Mouse (Mus musculus): ENCODE data around the gene Cdk4.

The Cdk4 gene

DNA sequence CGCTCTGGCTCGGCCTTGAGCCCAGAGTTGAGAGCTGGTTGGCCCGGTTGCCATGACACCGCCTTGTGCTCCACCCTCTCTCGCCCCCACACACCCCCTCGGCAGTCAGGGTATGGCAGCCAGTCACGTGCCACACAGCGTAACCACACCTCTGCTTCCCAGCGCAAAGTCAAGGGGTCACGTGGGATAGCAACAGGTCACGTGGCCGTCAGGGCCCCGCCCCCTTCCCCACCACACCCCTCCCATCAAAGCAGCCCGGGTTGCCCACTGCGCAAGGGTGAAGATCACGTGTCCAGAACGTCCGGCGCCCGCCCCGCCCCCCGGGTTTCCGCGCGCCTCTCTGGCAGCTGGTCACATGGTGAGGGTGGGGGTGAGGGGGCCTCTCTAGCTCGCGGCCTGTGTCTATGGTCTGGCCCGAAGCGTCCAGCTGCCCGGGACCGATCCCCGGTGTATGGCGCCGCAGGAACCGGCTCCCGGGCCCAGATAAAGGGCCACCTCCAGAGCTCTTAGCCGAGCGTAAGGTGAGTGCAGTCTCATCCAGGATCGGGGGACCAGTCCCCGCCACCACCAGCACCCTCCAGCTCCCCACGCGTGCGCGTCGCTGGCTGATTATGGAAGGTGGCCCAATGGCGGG, at the start of gene Cdk4:
Cdk4 (plus strand) TSS at position 296 of the 634 bp plus-strand sequence.
- DNase-seq (ENCODE audit: low spot score): peak; percentile 99

DNA sequence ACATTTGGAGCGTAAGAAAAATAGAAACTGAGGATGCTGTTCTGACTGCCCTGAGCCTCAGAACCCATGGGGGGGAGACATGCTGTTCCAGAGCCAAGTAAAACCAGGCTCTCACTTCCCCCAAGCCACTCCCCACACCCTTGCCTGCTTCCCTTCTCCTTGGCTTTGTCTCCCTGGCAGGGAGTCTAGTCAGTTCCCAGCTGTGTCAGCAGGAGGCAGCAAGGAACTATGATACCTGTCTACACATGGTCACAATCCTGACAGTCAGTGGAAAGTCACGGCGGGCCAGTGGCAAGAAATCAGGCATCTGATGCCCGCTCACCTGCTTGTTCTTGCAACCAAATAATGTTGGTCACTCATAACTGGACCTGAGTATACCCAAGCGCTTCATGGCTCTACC, 46.8 kb upstream of the Cdk4 start:
- DNase-seq (ENCODE audit: low spot score): no peak

- DNase-seq (ENCODE audit: low spot score): no peak
These were observed 46.3 kb upstream of the Cdk4 start for GRCm38 (mm10) chr10:127017071-127017470.

DNA sequence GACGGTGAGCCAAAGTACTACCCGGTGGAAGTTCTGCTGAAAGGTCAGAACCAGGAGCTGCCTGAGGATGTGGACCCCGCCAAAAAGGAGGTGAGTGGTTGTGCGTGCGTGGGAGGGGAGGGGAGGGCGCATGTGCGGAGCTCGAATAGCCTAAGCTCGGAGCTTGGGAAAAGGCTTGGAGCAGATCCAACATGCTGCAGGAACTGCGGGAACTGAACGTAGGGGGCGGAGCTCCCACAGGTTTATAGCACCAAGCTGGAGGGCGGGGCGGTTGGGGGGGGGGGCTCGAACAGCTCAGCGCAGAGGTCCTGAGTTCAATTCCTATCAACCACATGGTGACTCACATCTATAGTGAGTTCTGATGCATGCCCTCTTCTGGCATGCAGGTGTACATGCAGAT, 44.9 kb upstream of the Cdk4 start:
- no peak for DNase-seq (ENCODE audit: low spot score)

- peak; percentile 97 for DNase-seq (ENCODE audit: low spot score)
These were observed 32.7 kb upstream of the Cdk4 start, which contains the start of gene Tsfm for GRCm38 (mm10) chr10:127030336-127031296. Tsfm (minus strand) TSS chr10:127030840.

DNA sequence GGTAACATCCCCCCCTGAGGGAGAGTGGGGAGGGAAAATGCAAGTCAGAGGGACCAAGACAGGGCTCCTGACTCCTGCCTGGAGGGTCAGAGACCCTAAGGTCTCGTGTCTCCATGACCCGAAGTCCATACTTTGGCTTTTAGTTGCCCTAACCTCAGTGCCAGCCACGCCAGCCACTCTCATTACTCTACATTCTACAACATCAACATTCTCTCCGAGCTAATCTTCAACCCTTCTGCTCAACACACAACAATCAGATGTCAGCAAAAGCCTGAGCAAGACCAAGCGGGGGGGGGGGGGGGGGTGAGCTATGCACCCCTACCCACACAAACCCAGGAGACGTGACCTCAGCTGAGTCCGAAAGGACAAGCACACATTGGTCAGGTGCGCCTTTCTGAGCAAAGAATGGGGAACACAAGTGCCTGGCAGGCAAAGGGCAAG, 30.0 kb upstream of the Cdk4 start:
- DNase-seq (ENCODE audit: low spot score): no peak

DNA sequence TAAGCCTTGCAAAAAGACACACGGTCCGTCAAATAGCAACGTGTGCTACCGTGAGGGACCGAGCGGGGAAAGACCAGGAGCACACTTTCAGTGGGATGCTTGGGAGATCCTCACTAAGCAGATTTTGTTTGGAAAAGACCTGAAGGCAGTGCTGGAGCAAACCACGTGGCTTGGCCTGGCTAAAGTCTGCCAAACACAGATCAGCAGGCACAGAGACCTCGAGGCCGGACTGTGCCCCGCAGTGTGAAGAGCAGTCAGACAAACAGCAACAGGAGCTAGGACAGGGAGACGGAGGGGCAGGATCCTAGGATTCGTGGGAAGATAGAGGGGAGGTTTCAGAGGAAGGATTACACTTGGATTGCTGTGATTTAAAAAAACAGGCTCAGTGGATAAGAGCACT, 27.1 kb upstream of the Cdk4 start:
- DNase-seq (ENCODE audit: low spot score): no peak

- no peak for DNase-seq (ENCODE audit: low spot score)
These were observed 25.7 kb upstream of the Cdk4 start for GRCm38 (mm10) chr10:127037641-127038040.

- DNase-seq (ENCODE audit: low spot score): no peak
These were observed 22.6 kb upstream of the Cdk4 start for GRCm38 (mm10) chr10:127040569-127041214.

DNA sequence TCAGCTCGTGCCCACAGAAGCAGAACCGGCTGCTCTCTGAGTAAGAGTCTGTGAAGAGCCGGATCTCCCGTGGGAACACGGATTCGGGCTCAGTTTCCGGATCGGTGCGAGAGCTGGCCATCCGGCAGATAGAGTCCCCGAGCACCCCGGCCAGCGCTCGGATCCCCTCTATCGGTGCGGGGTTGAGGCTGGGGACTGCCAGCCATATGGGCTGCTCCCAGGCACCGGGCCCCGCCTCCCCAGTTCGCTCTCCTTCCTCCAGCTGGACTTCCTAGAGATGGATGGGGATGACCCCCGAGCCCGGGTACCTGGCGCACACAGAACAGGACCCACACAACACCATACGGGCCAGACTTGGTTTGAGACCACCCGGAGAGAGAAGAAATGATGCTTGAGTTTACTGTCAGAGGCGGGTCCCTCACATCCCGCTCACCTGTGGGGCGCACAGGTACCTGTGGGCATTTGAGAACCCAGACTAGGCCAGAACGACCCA, 22.0 kb upstream of the Cdk4 start, which contains the start of the genes Mettl1 and Eef1akmt3:
Mettl1 (plus strand) TSS at position 141 of the 493 bp plus-strand sequence.
Eef1akmt3 (minus strand) TSS at position 240 of the 493 bp plus-strand sequence.
- DNase-seq (ENCODE audit: low spot score): peak; percentile 68

GRCm38 (mm10) chr10:127041774-127042338, 21.5 kb upstream of the Cdk4 start:
- DNase-seq (ENCODE audit: low spot score): peak; percentile 93

DNA sequence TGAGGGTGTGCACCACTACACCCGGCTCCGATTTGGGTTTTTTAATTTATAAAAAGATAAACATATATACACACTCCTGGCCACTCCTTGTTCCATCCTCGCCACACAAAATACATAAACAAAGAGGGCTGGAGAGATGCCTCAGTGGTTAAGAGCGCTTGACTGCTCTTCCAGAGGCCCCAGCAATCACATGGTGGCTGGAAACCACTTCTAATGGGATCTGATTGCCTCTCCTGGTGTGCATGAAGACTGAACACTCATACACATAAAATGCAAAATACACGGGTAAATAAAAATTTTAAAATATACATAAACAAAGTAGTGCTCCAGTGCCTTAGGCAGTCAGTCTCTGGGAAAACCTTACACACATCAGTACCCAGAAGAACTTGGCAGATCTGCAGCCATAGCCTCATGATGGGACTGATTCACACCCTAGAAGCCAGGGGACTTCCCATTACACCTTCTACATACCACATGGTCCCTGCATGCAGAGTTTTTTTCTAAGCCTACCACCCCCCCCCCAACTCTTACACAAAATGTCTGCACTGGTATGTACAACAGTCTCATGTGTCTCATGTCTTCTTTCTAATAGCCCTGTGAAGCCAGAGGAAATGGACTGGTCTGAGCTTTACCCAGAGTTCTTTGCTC, 20.7 kb upstream of the Cdk4 start:
- no peak for DNase-seq (ENCODE audit: low spot score)

DNA sequence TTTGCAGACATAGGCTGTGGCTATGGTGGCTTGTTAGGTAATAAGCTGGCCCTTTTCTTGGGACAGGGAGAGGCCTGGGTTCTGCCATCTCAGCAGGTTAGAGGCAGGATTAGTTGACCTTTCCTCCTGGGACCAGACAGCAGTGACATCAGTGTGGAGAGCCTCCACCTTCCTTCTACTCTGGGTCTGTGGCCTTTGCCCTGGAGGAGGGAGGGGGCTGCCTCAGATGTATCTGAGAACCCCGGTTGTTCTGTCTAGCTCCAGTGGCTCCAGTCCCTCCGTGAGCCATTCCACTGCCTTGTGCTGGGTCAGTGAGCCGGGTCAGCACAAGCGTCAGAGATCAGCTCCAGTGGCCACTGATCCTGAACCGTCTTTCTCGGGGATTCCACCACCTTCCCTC, 20.1 kb upstream of the Cdk4 start:
- no peak for DNase-seq (ENCODE audit: low spot score)

DNA sequence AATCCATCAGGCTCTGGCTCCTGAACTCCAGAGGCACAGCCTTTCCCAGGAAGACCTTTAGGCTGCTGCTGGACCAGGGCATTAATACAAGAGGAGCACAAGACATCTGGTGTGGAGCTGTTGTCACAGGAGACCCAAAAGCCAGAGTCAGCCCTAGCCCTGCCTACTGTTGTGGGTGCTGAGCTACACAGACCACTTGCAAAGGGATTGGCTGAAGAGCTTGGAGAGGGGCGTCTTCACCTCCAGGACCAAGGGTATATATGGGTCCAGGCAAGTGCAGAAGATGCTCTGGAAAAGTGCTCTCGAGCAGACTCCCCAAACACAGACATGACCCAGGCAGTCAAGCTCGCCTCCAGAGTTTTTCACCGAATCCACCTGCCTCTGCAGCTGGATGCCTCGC, 15.4 kb upstream of the Cdk4 start, which contains the start of gene Cyp27b1:
Cyp27b1 (plus strand) TSS at position 297 of the 400 bp plus-strand sequence.
- no peak for DNase-seq (ENCODE audit: low spot score)

DNA sequence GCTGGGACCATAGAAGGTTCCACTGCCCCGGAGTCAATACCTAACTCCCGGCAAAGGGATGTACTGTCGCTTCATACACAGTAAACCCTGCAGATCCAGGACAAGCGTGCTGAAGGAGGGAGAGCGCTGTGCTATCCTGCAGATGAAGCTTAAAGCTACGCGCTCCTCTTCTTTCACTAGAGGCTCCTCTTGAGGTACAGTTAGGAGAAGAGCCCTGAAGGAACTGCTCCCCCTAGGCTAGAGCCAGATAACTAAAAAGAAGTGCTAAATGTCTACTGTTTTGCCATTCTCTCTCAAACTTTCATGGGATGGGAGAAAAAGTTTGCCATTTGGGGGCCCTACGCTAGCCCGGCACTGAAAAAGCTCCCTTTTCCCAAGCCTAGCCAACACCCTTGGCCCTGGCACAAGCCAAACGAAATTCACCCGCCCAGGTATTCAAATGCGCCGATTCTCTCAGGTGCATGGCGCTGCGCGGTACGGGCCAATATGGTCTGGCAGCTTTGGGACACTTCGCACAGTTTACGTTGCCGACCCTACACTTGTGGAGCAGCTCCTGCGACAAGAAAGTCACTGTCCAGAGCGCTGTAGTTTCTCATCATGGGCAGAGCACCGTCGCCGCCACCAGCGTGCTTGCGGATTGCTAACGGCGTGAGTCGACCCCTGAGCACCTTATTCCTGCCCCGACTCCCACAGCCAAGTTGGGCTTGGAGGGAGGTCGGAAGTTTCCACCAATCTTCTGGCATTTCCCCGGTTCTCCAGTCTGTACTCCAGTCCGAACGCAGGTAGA, 14.5 kb upstream of the Cdk4 start:
- DNase-seq (ENCODE audit: low spot score): no peak

- DNase-seq (ENCODE audit: low spot score): no peak
These were observed 13.8 kb upstream of the Cdk4 start for GRCm38 (mm10) chr10:127049395-127050118.

GRCm38 (mm10) chr10:127050119-127050474, 13.2 kb upstream of the Cdk4 start:
- no peak for DNase-seq (ENCODE audit: low spot score)

DNA sequence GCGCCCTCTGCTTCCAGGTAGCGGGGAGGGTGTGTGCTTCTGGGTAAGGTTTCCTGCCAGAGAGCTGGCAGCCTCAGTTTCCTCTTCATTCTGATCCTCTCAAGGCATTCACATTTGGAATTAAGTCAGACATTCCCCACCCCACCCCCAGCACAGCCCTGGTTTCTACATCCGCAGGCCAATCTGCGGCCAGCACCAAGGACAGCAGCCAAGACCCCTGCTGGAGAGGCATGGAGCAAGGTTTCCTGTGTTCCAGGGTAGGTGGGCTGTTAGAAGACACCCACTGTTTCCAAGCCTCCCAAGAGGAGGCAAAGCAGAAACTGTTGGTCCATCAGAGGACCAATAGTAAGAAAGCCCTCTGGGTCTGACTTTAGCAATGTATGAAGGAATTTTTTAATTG, 8.7 kb upstream of the Cdk4 start:
- no peak for DNase-seq (ENCODE audit: low spot score)

GRCm38 (mm10) chr10:127055406-127055805, 7.9 kb upstream of the Cdk4 start:
- no peak for DNase-seq (ENCODE audit: low spot score)

GRCm38 (mm10) chr10:127056490-127056889, 6.8 kb upstream of the Cdk4 start:
- DNase-seq (ENCODE audit: low spot score): no peak

Data from testis, postnatal 10 days (tissue).